Mouse (Mus musculus) liver (tissue): ENCODE data around the gene Wdr18.
"Not testable (repeated sequence)": the region's sequence is repeated elsewhere in the genome, so short reads cannot be mapped to it uniquely, and the experiment has no call there.

Experiments
- DNase-seq: peaks from one replicate; pipeline ENCODE4 v3.0.0-alpha.2; 2020; ENCODE audit warnings: mixed read lengths

Wdr18 gene

DNA sequence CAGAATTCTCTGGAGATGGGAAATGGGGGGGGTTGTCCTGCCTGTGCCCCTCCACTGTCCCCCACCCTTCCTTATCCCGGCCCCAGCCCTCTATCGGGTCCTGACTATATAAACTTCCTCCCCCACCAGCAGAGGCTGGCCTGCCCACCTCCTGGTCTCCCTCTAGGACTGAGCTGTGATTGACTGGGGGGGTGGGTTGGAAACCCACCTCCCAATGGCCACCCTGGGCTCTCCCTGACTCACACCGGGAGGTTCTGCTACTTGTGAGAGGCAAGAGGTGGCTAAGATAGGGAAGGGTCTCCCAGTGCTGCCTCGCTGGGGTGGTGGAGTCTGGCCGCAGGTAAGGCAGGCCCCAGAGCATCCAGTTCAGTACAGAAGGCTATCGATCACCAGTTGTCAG lies 12.4 kb upstream of the Wdr18 start:
- no peak for DNase-seq

DNA sequence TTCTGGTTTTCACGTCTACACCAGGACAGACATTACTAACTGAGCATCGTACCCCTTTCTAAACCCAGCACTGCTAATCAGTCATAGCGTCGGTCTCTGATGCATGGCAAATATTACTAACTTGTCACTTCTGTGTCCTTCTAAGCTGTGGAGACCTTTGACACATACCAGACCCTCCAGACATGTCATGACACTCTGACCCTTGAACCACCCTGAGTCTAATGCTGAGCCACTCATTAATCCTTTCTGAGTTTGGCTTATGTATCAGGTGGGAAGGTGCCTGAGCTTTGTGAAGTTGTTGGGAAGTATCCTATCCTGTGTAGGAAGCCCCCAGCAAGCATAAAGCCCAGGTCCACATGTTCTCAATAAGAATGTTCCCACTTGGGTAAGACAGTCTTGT lies 10.1 kb upstream of the Wdr18 start:
- no peak for DNase-seq

DNA sequence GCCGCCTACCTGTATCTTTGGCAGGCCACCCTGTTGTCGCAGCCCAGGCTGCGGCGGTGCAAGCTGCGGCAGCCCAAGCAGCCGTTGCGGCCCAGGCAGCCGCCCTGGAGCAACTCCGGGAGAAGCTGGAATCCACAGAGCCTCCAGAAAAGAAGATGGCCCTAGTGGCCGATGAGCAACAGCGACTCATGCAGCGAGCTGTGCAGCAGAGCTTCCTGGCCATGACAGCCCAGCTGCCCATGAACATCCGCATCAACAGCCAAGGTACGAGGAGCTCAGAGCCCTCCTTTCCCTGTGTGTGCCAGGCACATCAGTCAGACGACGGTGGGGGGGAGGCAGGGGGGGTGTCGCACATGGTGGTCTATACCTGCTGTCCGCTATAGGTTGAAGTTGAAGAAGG lies 9.3 kb upstream of the Wdr18 start:
- DNase-seq: no peak

DNA sequence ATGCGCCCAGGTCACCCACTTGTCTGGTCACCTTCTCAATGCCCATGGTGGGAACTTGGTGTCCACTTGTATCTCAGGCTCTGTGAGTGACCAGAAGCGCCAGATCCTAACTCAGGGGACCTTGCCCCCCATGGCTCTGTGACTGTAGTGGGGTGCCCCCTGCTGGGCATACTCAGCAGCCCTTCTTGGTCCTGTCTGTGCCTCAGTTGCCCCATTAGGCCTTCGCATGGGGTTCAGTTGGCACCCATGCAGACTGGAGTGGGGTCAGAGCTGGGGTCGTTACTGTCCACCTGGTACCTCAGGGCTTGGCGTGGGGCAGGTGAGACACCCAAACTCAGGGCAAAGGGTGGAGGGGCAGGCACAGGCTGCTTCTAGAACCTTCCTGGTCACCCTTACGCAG lies 6.0 kb upstream of the Wdr18 start:
- DNase-seq: peak; percentile 54

DNA sequence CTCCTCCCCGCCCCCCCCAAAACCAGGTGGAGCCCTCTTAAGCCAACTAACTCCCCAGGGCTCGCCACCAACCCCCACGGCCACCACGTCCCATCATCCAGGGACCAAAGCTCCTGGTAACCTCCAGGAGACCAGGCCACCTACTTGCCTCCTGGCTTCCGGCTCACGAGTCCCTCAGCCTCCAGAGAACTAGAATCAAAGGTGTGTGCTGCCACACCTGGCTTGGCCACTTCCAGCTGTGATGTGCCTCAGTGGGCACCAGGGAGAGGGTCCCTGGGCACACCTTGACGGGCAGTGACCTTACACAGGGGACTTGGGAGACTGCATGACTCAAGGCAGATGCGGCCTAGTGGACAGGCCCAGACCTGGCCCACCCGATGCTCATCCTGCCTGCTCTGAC lies 4.3 kb upstream of the Wdr18 start:
- DNase-seq: no peak

DNA sequence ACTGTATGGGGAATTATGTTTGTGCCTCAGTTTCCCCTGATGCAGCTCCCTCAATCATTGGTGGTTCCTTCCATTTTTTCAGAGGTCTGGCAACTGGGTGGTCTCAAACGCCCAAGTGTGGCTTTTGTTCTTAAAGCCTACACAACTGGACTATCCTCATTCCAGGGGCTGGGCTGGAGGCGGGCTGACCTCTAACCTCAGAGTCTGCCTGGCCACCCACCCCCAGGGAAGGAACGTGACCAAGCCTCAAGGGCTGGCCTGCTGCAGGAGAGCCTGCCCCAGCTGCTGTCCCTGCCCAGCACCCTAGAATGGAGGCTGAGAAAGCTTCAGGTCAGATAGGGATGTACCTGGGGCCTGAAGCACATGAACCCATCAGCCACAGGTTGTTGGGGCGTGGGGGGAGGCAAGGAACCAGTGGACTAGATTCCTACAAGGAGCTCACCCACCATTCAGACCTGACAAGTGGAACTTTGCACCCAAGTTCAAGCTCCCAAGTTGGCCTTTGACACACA lies 3.3 kb upstream of the Wdr18 start:
- no peak for DNase-seq

DNA sequence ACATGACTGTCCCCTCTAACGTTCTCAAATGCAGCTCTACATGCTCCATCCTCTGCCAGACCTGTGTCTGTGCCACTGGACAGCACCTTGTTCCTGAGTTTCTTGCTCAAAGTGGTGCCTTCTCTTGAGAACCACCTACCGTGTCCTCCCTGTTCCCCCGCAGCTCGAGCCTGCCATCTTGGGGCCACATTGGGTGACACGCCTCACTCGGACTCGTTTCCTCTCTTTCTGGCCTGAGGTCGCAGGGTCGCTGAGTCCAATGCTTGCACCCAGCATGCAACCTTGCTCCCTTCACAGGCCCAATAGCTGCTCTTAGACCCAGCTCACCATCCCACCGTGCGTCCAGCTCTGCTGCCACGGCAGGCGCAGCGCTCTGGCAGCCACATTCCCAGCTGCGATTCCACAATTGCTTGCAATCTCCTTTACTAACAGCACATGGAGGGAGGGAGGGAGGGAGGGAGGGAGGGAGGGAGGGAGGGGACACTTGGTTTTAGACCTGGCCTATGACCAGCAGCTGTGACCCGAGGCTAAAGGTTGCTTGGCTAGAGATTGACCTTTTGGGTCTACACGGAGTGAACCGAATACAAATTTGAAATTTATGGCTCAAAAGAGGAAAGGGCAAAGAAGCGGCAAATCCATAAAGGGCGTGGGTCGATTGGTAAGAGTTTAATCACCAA lies 1.7 kb upstream of the Wdr18 start:
- peak; percentile 78 for DNase-seq

DNA sequence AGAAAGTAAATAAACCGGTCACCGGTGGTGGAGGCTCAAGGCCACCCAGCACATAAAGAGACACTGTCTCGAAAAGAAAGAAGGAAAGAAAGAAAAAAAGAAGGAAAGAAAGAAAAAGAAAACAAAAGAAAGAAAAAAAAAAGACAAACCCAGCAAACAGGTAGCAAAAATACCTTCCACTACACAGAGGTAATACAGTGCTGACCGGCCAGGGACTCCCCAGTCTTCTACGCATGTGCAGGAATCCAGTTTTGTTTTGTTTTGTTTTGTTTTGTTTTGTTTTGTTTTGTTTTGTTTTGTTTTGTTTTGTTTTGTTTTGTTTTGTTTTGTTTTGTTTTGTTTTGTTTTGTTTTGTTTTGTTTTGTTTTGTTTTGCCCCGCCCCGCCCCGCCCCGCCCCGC lies 540 bp upstream of the Wdr18 start:
- DNase-seq: not testable (repeated sequence)

DNA sequence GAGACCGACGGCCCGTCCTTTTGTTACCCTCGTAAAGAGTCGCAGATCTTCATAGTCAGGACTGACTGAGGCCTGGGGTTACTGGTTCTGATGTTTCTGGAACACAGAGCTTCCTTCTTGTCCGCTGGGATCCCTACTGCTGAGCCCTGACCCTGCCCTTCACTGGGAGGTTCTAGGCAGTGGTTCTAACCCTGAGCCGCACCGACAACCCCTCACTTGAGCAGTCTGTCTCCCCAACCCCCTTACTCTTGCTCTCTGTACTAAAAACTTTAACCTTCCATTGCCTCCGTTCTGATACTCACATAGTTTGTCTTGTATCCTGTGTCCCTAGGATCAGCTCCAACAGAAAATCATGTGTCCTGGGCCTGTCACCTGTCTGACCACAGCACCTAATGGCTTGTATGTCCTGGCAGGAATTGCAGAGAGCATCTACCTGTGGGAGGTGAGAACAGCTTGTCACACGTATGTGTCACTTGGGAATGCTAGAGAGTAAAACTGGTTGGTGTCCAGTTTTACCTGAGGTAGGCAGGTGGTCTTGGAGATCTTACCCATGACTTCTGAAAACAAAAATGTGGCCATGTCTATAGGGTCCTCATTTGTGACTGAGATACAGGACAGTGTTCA lies 831 bp downstream of the Wdr18 start:
- no peak for DNase-seq

DNA sequence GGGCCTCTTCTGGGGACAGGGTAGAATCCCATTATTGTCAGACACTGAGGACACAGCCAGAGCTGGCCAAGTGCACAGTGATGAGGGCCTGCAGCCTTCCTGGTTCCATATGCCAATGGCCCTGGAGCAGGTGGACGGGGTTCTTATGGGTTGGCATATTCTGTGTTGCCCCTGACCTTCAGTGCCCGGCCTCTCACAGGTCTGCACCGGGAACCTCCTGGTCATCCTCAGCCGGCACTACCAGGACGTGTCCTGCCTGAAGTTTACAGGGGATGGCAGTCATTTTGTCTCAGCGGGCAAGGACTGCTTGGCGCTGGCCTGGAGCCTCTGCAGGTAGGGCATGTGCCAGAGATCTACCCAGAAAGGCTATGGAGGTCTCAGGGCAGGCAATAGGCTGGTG lies 4.8 kb downstream of the Wdr18 start:
- no peak for DNase-seq

DNA sequence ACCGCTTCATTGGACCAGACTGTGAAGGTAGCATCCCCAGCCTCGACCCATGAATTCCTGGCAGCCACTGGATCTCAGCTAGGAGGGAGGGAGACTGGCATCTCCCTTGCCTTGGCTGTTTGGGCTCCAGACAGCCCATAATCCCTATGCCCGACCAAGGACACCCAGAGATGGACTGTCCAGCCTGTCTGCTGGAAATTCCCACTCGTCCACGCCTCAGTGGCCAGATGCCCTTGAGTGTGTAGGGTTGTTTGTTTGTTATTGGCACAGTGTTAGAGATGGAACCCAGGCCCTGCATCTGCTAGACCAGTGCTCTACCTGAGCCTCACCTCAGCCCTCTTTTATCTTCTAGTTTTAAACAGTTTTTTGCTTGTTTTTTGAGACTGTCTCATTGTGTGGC lies 5.4 kb downstream of the Wdr18 start:
- no peak for DNase-seq

DNA sequence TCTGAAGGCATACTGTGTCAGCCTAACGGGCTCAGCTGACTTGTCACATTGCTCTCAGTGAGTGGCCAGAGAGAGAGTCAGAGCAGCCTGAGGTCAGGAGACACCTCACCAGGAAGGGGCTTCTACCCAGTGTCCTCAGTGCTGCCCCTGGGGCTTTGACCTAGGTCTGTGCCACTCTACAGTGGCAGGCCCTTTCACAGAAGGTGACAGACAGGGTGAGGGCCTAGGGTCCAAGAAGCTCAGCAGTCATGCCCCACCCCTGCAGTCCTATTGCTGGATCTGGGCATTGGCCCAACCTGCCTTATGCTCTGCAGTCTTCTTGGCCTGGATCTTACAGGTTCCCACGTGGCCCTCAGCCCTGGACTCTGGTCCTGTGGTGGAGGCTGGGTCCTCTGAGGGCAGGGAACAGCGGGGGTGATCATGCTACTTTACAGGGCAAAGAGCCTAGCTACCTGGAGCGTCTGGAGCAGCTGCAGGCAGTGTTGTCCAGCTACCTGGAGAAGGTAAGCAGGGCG lies 7.0 kb downstream of the Wdr18 start:
- DNase-seq: no peak

DNA sequence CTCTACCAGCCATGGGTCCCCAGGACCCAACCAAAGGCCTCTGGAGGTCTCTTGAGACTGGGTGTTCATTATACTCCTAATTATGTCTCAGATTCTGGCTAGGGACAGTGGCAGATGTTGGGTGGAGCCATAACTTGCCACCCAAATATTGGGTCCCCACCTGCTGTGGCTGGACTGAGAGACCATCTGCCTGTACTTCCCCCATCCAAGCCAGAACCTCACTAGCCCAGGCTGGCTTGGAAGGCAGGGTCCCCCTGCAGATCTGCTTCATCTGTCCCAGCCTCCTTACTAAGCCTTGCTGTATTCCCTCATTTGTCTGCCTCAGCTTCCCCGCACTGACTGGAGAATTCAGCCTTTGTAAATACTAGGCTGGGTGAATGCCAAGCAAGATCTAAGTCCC lies 8.2 kb downstream of the Wdr18 start:
- no peak for DNase-seq

DNA sequence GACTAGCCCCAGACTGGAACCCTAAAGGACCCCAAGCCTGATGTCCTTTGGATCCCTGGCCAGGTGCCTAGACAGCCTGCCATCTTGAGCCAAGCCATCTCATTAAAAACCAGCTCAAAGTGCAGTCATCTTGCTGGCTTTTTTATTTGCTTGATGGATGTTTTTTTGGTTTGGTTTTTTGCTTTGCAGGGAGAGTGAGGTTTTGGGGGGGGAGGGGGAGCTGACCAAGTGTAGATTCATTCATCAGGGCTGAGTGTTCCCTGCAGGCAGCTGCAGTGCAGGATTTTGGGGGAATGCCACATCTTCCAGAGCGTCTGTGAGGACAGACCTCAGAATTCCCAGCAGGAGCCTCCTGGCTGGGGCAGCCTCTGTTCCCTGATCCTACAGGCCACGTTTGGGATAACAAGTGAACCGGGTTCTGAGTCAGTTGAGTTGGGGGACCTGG lies 9.2 kb downstream of the Wdr18 start:
- no peak for DNase-seq

DNA sequence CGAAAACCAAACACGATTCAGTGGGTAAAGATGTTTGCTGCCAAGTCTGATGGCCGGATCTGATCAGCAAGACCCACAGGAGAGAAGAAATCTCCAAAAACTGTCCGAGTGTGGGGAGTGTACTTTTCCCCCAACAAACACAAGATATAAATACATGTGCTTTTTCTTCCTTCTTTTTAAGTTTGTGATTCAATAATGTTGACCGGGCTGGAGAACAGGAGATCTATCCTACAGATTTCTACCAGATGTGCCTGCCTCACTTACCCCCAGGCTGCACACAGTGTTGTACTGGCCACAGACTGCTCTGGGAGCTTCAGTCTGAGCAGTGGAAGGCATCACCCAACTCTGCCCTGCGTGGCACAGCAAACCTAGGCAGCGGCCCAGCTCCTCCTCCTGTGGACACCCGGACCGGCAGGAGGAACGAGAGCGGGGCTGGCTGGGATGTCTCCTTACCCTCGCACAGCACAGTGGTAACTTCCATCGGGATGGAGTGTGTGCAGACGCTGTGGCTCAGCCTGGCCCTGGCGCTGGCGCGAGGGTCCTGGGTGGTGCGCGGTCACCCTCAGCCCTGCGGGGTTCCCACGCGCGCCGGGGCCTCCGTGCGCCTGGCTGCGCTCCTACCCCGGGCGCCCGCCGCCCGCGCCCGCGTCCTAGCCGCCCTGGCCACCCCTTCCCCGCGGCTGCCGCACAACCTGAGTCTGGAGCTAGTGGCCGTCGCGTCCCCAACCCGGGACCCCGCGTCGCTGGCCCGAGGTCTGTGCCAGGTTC lies 10.6 kb downstream of the Wdr18 start, which contains the start of gene Grin3b:
Gene Grin3b, plus strand, starts transcription at position 301 of the 768 bp plus-strand sequence.
- no peak for DNase-seq

DNA sequence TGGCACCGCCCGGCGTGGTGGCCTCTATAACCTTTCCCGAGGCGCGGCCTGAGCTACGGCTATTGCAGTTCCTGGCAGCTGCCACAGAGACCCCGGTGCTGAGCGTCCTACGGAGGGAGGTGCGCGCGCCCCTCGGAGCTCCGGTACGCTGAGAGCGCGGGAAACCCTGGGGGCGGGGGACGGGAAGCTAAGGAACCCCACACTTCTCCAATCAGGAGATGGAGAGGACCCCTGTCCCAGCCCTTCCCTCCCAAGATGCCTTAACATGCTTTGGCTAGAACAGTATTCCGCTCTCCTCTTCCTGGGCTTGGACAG lies 11.2 kb downstream of the Wdr18 start:
- DNase-seq: no peak

DNA sequence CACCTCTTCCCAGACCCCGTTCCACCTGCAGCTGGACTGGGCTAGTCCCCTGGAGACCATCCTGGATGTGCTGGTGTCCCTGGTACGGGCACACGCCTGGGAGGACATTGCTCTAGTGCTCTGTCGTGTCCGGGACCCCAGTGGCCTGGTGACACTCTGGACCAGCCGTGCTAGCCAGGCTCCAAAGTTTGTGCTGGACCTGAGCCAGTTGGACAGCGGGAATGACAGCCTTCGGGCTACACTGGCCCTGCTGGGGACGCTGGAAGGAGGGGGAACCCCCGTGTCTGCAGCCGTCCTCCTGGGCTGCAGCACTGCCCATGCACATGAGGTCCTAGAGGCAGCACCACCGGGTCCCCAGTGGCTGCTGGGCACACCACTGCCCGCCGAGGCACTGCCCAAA lies 12.9 kb downstream of the Wdr18 start:
- no peak for DNase-seq

DNA sequence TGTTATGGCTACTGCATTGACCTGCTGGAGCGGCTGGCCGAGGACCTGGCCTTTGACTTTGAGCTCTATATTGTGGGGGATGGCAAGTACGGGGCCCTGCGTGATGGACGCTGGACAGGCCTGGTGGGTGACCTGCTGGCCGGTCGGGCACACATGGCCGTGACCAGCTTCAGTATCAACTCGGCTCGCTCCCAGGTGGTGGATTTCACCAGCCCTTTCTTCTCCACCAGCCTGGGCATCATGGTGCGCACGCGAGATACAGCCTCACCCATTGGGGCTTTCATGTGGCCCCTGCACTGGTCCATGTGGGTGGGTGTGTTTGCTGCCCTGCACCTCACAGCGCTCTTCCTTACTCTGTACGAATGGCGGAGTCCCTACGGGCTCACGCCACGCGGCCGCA lies 14.1 kb downstream of the Wdr18 start:
- DNase-seq: no peak

DNA sequence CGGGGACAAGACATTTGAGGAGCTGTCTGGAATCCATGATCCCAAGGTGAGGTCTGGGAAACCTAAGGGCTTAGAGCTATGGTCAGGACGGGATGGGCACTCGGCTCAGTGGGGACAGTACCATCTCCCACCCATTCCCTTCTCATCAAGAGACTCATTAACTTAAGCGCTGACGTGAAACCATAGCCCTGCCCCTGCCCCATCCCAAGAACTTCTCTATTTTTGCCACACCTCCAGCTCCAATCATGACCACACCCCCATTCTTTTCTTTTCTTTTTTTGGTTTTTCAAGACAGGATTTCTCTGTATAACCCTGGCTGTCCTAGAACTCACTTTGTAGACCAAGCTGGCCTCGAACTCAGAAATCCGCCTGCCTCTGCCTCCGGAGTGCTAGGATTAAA lies 14.7 kb downstream of the Wdr18 start:
- no peak for DNase-seq

DNA sequence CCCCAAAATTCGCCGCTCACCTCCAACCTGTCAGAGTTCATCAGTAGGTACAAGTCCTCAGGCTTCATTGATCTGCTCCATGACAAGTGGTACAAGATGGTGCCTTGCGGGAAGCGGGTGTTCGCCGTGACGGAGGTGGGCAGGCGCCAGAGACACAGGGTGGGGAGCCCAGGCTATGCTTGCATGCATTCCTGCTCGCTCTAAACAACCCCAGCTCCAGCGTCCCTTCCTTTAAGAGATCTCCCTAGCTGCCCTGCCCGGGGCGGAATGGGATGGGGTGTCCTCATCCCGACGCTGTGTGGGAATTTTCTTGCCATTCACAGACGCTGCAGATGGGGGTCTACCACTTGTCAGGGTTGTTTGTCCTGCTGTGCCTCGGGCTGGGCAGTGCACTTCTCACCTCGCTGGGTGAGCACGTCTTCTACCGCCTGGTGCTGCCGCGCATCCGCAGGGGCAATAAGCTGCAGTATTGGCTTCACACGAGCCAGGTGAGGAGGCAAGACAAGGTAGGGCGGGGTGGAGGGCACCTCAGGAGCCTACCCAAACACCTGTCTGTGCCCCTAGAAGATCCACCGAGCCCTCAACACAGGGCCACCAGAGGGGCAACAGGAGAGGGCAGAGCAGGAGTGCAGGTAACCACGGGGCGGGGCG lies 16.2 kb downstream of the Wdr18 start:
- DNase-seq: no peak

DNA sequence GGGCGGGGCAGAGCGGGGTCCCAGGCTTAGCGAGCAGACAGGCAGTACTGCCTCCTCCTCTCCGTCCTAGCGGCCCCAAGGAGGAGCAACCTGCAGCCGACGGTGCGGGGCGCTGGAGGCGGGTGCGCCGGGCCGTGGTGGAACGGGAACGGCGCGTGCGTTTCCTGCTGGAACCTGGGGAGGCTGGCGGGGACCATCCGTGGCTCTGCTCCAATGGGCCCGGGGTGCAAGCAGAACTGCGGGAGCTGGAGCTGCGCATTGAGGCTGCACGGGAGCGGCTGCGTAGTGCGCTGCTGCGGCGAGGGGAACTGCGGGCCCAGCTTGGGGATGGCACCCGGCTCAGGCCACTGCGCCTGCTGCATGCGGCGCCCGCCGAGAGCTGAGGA lies 16.8 kb downstream of the Wdr18 start:
- DNase-seq: no peak

DNA sequence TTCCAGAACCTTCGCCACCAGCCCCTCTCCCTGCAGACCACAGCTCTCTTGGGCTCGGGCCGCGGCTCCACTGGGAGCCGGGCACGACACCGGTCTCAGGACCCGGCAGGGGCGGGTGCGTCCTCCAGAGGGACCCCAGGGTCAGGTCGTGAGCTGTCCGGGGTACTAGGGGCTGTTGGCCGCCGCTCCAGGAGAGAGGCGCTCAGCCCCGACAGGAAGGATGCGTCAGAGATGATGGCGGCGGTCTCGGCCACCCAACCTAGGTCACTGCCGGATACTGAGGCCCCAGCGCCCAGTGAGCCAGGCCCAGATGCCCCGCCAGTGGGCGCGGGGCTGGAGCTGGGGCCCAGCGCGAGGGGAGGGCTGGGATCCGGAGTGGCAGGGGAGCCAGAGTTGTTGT lies 17.4 kb downstream of the Wdr18 start:
- DNase-seq: no peak

DNA sequence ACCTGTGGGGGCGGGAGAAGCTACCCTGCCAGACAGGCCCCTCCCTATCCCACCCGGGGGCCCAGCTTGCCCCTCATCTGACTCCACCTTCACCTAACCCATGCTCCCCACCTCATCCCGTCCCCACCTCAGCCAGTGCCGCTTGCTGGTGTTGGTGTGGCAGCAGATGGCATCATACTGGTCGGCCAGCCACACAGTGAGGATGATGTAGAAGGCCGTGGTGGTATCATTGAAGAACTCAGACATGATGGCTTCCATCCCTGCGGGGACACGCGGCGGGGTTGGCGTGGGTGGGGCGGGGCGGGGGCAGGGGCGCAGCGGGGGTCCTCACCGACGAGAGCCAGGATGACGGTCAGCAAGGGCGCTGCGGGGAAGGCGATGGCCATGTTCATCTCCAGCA lies 18.1 kb downstream of the Wdr18 start:
- no peak for DNase-seq
